Mouse (Mus musculus): ENCODE measurements around the gene Lor.

The Lor gene

DNA sequence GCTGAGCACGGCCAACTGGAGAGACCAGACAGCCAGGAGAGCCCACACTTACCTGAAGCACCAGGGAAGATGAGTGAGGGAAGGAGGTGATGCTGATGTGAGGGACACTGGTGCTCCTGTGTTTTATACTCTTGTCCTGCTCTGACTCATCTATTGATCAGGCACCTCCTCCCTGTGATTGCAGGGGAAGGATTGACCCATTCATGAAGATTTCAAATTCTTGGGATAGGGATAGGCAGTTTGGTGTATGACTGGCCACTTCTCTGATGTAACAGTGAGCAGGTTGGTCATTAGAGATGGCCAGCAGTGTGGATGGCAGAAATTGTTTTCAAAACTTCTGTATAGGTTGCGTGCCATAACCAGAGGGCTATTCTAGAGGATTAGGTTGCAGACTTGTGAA is at the start of gene Lor:
TSS of gene Lor (minus strand) at position 101 of the 400 bp plus-strand sequence.
- no peak for DNase-seq

DNA sequence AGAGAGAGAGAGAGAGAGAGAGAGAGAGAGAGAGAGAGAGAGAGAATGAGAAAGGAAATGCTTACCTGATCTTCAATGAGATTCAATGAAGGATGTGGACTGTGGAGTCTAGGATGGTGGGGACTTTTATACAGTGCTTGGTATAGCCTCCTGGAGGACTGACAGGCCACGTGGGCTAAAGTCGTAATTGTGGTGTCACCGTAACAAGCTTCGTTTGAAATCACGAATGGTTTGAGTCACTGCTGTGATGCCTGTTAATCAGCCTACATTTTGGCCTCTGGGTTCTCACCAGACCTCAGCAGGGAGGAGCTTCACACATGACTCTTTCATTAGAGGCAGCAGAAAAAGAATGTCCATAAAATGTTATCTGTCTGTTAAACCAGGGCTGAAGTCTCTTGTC is 40.9 kb upstream of the Lor start, which contains the start of gene Prr9:
TSS of gene Prr9 (minus strand) at position 101 of the 400 bp plus-strand sequence.
- no peak for DNase-seq

DNA sequence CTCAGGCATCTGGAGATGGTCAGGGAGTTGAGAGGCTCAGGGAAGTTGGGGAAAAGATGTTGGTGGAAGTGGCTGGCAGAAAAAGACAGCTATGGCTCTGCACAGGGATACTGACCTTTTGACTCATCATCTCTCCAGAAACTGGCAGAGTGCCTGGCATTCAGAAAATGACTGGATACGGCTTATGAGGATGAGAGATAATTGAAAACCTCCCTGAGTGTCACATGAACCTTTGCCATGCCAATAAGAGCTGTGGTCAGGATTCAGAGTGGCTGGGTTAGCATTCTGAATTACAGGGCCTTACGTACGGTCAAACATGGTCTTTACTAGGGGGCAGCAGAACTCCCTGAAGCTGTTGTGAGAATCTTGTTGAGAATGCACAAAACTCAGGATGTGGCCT is 38.0 kb upstream of the Lor start:
- DNase-seq = no peak

DNA sequence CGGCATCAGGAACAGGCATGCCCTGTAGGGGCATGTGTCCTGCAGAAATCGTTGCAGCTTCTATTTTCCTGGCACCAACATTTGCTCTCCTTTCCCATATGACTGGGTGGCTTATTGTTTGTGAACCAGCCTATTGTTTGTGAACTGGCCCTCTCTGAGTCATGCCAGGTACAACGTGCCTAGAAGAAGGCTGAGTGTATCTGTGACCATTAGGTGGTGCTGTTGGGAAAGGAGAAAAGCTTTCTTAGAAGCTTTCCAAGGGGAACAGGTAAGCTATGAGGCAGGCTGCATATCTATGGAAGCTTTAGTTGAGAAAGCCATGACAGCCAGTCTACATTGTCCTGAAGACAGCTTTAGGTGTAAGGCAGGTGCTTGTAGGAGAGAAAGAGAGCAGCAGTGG is 35.0 kb upstream of the Lor start:
- DNase-seq = peak; percentile 10

DNA sequence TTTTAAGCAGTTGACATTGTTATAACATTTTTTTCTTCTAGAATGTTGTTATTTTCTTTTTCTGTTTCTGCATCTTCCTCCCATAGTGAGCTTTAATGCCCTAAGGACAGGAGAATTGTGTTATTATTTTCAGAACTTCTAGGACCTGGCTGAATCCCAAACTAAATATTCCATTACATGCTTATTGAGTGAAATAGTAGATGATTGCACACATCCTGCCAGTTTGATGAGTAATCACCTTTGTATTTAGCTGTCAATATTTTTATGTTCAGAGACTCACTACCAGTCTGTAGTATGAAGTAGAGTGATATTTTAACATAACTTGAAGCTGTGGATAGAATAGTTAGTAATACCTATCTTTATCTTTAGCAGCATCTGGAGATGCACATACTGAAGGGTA is 28.6 kb upstream of the Lor start:
- DNase-seq = no peak

DNA sequence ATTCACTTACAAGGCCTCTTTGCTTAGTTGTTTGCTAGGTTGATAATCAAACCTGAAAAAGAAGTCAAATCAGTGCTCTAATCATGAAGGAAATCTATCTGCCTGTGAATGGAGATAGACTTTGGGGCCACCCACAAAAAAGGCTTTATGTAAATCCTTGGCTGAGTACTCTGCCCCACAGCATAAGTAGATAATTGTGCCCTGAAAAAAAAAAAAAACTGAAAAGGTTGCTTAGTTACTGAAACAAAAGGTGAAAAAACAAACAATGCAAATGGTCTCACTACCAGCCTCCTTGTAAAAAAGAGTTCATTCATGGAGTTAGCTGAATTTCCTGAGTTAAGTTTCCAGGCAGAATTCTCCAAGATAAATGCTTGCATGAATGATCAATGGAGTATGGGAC is 27.8 kb upstream of the Lor start:
- DNase-seq = no peak

DNA sequence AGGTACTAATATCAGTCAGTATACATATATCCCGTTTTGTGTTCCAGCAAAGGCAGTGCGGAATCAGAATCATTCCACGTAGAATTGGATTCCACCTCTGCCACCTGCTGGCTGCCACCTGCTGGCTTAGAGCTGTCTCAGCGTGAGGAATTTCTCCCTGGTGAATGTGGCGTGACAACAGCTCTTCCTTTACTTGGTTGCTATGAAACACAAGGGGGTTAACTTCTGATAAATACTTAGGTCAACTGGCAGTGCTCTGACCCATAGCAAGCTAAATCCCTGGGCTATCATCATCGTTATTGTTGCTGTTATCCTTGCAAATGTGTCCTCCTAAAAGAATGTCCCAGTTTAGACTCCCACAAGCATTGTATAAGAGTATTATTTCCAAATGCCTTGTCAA is 23.6 kb upstream of the Lor start:
- peak; percentile 47 for DNase-seq

DNA sequence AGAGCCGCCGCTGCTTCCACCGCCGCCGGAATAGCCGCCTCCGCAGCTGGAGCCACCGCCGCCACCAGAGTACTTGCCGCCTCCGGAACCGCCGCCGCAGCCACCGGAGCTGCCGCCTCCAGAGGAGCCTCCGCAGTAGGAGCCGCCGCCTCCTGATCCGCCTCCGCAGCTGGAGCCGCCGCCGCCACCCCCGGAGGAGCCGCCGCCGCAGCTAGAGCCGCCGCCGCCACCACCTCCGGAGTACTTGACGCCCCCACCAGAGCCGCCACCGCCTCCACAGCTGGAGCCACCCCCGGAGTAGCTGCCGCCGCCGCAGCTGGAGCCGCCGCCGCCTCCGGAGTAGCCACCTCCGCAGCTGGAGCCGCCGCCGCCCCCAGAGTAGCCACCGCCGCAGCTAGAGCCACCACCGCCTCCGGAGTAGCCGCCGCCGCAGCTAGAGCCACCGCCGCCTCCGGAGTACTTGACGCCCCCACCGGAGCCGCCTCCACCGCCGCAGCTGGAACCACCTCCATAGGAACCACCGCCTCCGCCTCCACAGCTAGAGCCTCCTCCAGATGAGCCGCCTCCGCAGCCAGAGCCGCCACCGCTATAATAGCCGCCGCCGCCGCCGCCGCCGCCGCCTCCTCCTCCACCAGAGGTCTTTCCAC is 1.5 kb downstream of the Lor start:
- DNase-seq = peak; percentile 70

DNA sequence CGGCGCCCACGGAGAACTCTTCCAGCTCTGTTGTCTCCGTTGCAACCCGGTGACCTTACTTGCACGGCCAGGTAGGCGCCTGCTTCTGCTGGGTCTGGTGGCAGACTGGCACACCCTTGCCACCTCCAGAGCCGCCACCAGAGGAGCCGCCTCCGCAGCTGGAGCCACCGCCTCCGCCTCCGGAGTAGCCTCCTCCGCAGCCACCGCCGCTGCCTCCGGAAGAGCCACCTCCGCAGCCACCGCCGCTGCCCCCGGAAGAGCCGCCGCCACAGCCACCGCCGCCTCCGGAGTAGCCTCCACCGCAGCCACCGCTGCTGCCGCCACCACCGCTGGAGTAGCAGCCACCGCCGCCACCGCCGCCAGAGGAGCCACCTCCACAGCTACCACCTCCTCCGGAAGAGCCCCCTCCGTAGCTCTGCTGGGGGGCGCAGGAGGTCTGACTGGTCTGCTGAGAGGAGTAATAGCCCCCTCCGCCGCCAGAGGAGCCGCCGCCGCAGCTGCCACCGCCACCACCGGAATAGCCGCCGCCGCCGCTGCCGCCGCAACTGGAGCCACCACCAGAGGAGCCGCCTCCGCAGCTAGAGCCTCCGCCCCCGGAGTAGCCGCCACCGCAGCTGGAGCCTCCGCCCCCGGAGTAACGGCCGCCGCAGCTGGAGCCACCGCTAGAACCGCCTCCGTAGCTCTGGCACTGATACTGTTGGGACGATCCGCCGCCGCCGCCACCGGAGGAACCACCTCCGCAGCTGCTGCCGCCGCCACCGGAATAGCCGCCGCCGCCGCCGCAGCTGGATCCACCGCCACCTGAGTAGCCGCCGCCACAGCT is 2.3 kb downstream of the Lor start:
- peak; percentile 81 for DNase-seq

DNA sequence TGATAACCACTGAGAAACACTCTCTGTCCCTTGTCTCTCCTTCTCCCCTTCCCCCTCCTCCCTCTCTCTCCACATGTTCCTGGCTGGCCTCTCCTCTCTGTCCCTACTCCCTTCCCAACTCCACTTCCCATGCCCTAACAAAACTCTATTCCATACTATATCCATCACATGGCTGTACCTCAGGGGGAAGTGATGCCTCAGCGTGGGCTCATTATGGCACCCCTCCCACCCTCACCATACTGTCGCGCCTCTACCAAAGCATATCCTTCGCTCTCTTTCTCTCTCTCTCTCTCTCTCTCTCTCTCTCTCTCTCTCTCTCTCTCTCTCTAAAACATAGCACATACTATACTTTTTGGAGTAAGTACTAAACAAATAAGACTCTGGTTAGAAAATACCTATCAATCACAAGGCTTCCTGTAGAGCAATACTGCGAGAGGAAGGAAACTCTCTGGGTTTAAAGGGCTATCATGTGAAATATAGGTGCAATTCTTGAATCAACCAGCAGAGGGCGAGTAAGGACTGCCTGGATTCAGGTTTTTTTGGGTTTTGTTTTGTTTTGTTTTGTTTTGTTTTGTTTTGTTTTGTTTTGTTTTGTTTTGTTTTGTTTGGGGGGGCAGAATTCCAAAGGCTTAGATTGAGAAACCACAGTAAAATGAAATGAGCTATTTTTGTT is 32.4 kb downstream of the Lor start:
- peak; percentile 16 for DNase-seq

DNA sequence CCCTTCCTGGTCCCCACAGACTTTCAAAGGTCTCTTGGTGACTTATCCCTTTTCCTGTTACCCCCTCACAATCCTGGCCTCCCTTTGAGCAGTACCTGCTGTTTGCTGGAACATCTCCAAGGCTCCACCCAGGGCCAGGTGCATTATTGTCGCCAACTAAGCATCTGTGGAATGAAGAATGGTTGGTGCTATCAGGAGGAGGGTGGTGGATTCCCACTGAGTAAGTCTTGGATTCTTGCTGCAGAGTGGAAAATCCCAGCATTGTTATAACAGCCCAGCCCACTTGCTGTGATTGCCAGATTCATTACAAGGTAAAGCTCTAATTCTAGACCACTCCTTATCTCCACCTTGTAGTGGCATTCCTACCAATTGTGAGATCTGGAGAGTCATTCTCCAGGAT is 49.0 kb downstream of the Lor start:
- no peak for DNase-seq

DNA sequence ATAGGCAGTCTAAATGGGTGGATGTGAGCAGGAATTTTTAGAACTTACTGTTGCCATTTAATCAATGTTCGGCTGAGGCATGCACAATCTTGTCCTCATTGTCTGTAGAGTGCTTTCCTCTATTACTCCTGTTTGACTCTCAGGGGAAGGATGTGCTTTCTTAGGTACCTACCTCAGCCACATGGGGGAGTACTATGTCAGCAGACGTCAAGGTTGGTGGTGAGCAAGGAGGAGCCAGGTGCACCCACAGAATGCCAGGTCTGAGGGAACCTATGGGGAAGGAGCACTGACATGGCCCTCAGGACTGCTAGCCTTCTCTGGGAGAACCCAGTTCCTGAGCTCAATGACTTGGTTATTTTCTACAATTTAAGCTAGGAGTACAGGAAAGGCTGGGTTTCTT is 49.7 kb downstream of the Lor start:
- no peak for DNase-seq

All from kidney, postnatal 10 days (tissue).